Mouse (Mus musculus): ENCODE measurements around the gene Slc29a1.

DNA sequence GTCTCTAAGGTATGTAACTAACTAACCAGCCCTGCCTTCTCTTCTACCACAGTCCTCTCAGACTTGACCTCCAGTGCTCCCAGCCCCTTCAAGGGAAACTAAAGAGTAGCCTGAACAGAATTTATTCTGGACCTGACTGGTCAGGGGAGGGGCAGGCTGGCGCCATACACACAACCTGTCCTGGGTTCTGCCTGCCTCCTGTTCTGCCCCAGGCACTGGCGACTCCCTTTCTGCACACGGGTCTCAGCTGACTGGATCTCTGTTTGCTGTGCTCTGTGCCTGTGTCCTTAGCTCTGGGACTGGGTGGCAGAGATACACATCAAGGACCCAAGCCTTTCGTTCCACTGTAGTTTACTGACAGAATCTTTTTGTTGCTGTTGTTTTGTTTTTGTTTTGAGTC, 19.9 kb downstream of the Slc29a1 start:
- TF ChIP-seq MAFK (IDR thresholded peaks at IDR 0.05; ENCODE audit: insufficient read depth, low read depth, low read length) (no peak), HCFC1 (IDR thresholded peaks at IDR 0.05; ENCODE audit: borderline replicate concordance, insufficient read depth, low read length) (no peak), ZC3H11A (IDR thresholded peaks at IDR 0.05; ENCODE audit: borderline replicate concordance, low read depth, low read length) (no peak), CHD2 (IDR thresholded peaks at IDR 0.05; ENCODE audit: low read depth, low read length) (no peak)

Data from ES-E14 (cell line).